Mouse (Mus musculus): ENCODE measurements around the gene Fam102a. TPM values are rescaled to one million over a fixed set of nuclear protein-coding genes. Genes with fewer than 3 reads are reported as not detected.

Fam102a gene
- polyA plus RNA-seq, 1 experiment from 2014 or later = 11.8 TPM

- peak; percentile 74 for ATAC-seq
- no peak for DNase-seq (ENCODE audit: low read depth, low spot score)
- CTCF ChIA-PET = interaction anchor here (1.2 to 1.8 kb wide), 2 partner anchors 13 to 23 kb away, joined by 3 to 4 read pairs; no protein-coding TSS in a partner anchor
- no peak for TF ChIP-seq CTCF (IDR thresholded peaks at IDR 0.05)
- POLR2A ChIA-PET = interaction anchor here (1.3 kb wide), 1 partner anchor 11 kb away, joined by 3 read pairs; no protein-coding TSS in a partner anchor
- in situ Hi-C loops (cut with MboI; ENCODE audit: low pct_unique_long_range_greater_than_20kb) = no loop called here
- no peaks in the 10 kb centered on the region for H3K27me3 ChIP-seq
These were observed 71.3 kb downstream of the Fam102a start for GRCm38 (mm10) chr2:32606161-32607142.

- in situ Hi-C loops (cut with MboI; ENCODE audit: low pct_unique_long_range_greater_than_20kb) = no loop called here
- peak; percentile 22 for ATAC-seq
- TF ChIP-seq CTCF (IDR thresholded peaks at IDR 0.05) = no peak
- ChIA-PET POLR2A (interaction anchor here (0.9 to 1.3 kb wide), 3 partner anchors 12 to 87 kb away, joined by 3 read pairs; no protein-coding TSS in a partner anchor), CTCF (interaction anchor here (1.0 to 1.8 kb wide), 4 partner anchors 14 to 25 kb away, joined by 3 to 5 read pairs (median 4); no protein-coding TSS in a partner anchor)
- H3K27me3 ChIP-seq = no peaks in the 10 kb centered on the region
- no peak for DNase-seq (ENCODE audit: low read depth, low spot score)
These were observed 72.3 kb downstream of the Fam102a start for GRCm38 (mm10) chr2:32607262-32607947.

GRCm38 (mm10) chr2:32608141-32608777 lies 73.1 kb downstream of the Fam102a start:
- TF ChIP-seq CTCF (IDR thresholded peaks at IDR 0.05) = no peak
- in situ Hi-C loops (cut with MboI; ENCODE audit: low pct_unique_long_range_greater_than_20kb) = no loop called here
- POLR2A ChIA-PET = interaction anchor here (0.9 to 1.3 kb wide), 3 partner anchors 13 to 86 kb away, joined by 3 read pairs; no protein-coding TSS in a partner anchor
- ATAC-seq (peak; percentile 49), DNase-seq (ENCODE audit: low read depth, low spot score) (no peak)
- CTCF ChIA-PET = interaction anchor here (1.0 to 1.8 kb wide), 5 partner anchors 16 to 81 kb away, joined by 3 to 5 read pairs (median 4); no protein-coding TSS in a partner anchor
- no peaks in the 10 kb centered on the region for H3K27me3 ChIP-seq

GRCm38 (mm10) chr2:32608778-32609435 lies 73.8 kb downstream of the Fam102a start:
- ATAC-seq = peak; percentile 2
- no peak for TF ChIP-seq CTCF (IDR thresholded peaks at IDR 0.05)
- ChIA-PET POLR2A (interaction anchor here (0.9 to 1.5 kb wide), 2 partner anchors 18 to 23 kb away, joined by 3 read pairs; no protein-coding TSS in a partner anchor), CTCF (interaction anchor here (0.8 to 1.8 kb wide), 5 partner anchors 15 to 80 kb away, joined by 3 to 5 read pairs (median 4); no protein-coding TSS in a partner anchor)
- no peaks in the 10 kb centered on the region for H3K27me3 ChIP-seq
- in situ Hi-C loops (cut with MboI; ENCODE audit: low pct_unique_long_range_greater_than_20kb) = no loop called here
- DNase-seq (ENCODE audit: low read depth, low spot score) = no peak

- no peak for ATAC-seq
- H3K27me3 ChIP-seq = no peaks in the 10 kb centered on the region
- CTCF ChIA-PET = interaction anchor here (0.7 to 2.1 kb wide), 5 partner anchors 11 to 35 kb away, joined by 3 to 5 read pairs (median 3); partner anchors contain the start of genes 9430097D07Rik and Ak1
- POLR2A ChIA-PET = interaction anchor here (1.5 kb wide), 1 partner anchor 16 kb away, joined by 3 read pairs; no protein-coding TSS in a partner anchor
- no peak for DNase-seq (ENCODE audit: low read depth, low spot score)
- in situ Hi-C loops (cut with MboI; ENCODE audit: low pct_unique_long_range_greater_than_20kb) = no loop called here
- no peak for TF ChIP-seq CTCF (IDR thresholded peaks at IDR 0.05)
These were observed 75.6 kb downstream of the Fam102a start for GRCm38 (mm10) chr2:32610610-32611229.

- ChIA-PET CTCF (interaction anchor here (1.5 kb wide), 1 partner anchor 29 kb away, joined by 5 read pairs; no protein-coding TSS in a partner anchor), POLR2A (no interaction called here)
- in situ Hi-C loops (cut with MboI; ENCODE audit: low pct_unique_long_range_greater_than_20kb) = no loop called here
- no peaks in the 10 kb centered on the region for H3K27me3 ChIP-seq
- TF ChIP-seq CTCF (IDR thresholded peaks at IDR 0.05) = no peak
- no peak for DNase-seq (ENCODE audit: low read depth, low spot score)
- ATAC-seq = no peak
These were observed 77.1 kb downstream of the Fam102a start for GRCm38 (mm10) chr2:32612274-32612673.

- no peaks in the 10 kb centered on the region for H3K27me3 ChIP-seq
- ChIA-PET CTCF (interaction anchor here (1.7 to 2.0 kb wide), 2 partner anchors 15 to 34 kb away, joined by 5 to 7 read pairs; no protein-coding TSS in a partner anchor), POLR2A (no interaction called here)
- in situ Hi-C loops (cut with MboI; ENCODE audit: low pct_unique_long_range_greater_than_20kb) = no loop called here
- DNase-seq (ENCODE audit: low read depth, low spot score) (no peak), ATAC-seq (no peak)
- TF ChIP-seq CTCF (IDR thresholded peaks at IDR 0.05) = no peak
These were observed 82.0 kb downstream of the Fam102a start for GRCm38 (mm10) chr2:32617109-32617508.

- no peak for DNase-seq (ENCODE audit: low read depth, low spot score)
- POLR2A ChIA-PET = no interaction called here
These were observed 82.5 kb downstream of the Fam102a start for GRCm38 (mm10) chr2:32617601-32618000.

GRCm38 (mm10) chr2:32618051-32618450 lies 82.9 kb downstream of the Fam102a start:
- H3K27me3 ChIP-seq = no peaks in the 10 kb centered on the region
- TF ChIP-seq CTCF (IDR thresholded peaks at IDR 0.05) = no peak
- POLR2A ChIA-PET = no interaction called here
- in situ Hi-C loops (cut with MboI; ENCODE audit: low pct_unique_long_range_greater_than_20kb) = no loop called here
- no peak for ATAC-seq
- CTCF ChIA-PET = no interaction called here
- no peak for DNase-seq (ENCODE audit: low read depth, low spot score)

More at GRCm38 (mm10) chr2:32617601-32618000, 82.5 kb downstream of the Fam102a start:
- TF ChIP-seq CTCF (IDR thresholded peaks at IDR 0.05) = no peak
- ATAC-seq = no peak
- in situ Hi-C loops (cut with MboI; ENCODE audit: low pct_unique_long_range_greater_than_20kb) = no loop called here
- CTCF ChIA-PET = interaction anchor here (1.7 to 2.0 kb wide), 2 partner anchors 14 to 34 kb away, joined by 5 to 7 read pairs; no protein-coding TSS in a partner anchor
- no peaks in the 10 kb centered on the region for H3K27me3 ChIP-seq

Other genes starting within 250 kb of the Fam102a start
- gene Golga2, start 247.9 kb upstream of the Fam102a start, polyA plus RNA-seq (2021) = 70.8 TPM
- 400 TPM for gene Swi5, start 247.3 kb upstream of the Fam102a start, polyA plus RNA-seq (2021)
- gene Ciz1, start 183.0 kb upstream of the Fam102a start, polyA plus RNA-seq (2021) = 69.7 TPM
- 18.0 TPM for gene Dnm1, start 182.0 kb upstream of the Fam102a start, polyA plus RNA-seq (2021)
- 89.4 TPM for gene 1110008P14Rik, start 153.4 kb upstream of the Fam102a start, polyA plus RNA-seq (2021)
- gene Lcn2, start 147.1 kb upstream of the Fam102a start, polyA plus RNA-seq (2021) = 98.7 TPM
- 53.1 TPM for gene Ptges2, start 139.4 kb upstream of the Fam102a start, polyA plus RNA-seq (2021)
- gene Naif1, start 84.9 kb upstream of the Fam102a start, polyA plus RNA-seq (2021) = 5.9 TPM
- gene Slc25a25, start 83.9 kb upstream of the Fam102a start, polyA plus RNA-seq (2021) = 18.5 TPM
- 59.3 TPM for gene Dpm2, start 35.5 kb downstream of the Fam102a start, polyA plus RNA-seq (2021)
- 0.47 TPM for gene Pip5kl1, start 39.5 kb downstream of the Fam102a start, polyA plus RNA-seq (2021)
- gene 9430097D07Rik, start 40.4 kb downstream of the Fam102a start, polyA plus RNA-seq (2021) = 0.08 TPM
- 28.8 TPM for gene St6galnac4, start 51.8 kb downstream of the Fam102a start, polyA plus RNA-seq (2021)
- gene St6galnac6, start 64.4 kb downstream of the Fam102a start, polyA plus RNA-seq (2021) = 38.2 TPM
- gene Ak1, start 86.4 kb downstream of the Fam102a start, polyA plus RNA-seq (2021) = 99.0 TPM
- 1.5 TPM for gene Eng, start 111.3 kb downstream of the Fam102a start, polyA plus RNA-seq (2021)
- gene Fpgs, start 168.8 kb downstream of the Fam102a start, polyA plus RNA-seq (2021) = 28.9 TPM
- 93.3 TPM for gene Cdk9, start 177.7 kb downstream of the Fam102a start, polyA plus RNA-seq (2021)
- gene Sh2d3c, start 185.7 kb downstream of the Fam102a start, polyA plus RNA-seq (2021) = 3.6 TPM
- gene 6330409D20Rik, start 205.7 kb downstream of the Fam102a start, polyA plus RNA-seq (2021) = not detected
- 66.0 TPM for gene Tor2a, start 221.9 kb downstream of the Fam102a start, polyA plus RNA-seq (2021)
- 2.8 TPM for gene Ttc16, start 240.3 kb downstream of the Fam102a start, polyA plus RNA-seq (2021)
- gene Ptrh1, start 240.5 kb downstream of the Fam102a start, polyA plus RNA-seq (2021) = 19.5 TPM
- 1.8 TPM for gene Cfap157, start 249.1 kb downstream of the Fam102a start, polyA plus RNA-seq (2021)